In genomic region chr14:21711231-21711630, GRCm38 (mm10) we compare ENCODE assay signal across 24 mouse cellular contexts. TPM values are rescaled to one million over a fixed set of nuclear protein-coding genes. Genes with fewer than 3 reads are reported as not detected.
DNase-seq lines count a peak whose midpoint lies in the region; ATAC-seq and TF ChIP-seq lines count a peak whose summit lies in the region.
"Had no signal": no experiment of that assay in that cellular context is flagged by ENCODE, and none has a peak within 500 bp of the region (broad histone marks: within the 10 kb centered on the region; RNA-seq: fewer than 3 reads in every experiment).

No protein-coding gene starts in this region.

- ATAC-seq in embryonic facial prominence, embryonic 15.5 days (ENCODE audit: insufficient number of reproducible peaks, low FRiP score, low TSS enrichment, low read depth) = no peak
- ATAC-seq in limb, embryonic 14.5 days (ENCODE audit: low FRiP score, low read depth) = no peak
- ATAC-seq: CD4-positive, CD25-positive, alpha-beta regulatory T cell, adult 4 months; forebrain, embryonic 16.5 days; intestine, embryonic 16.5 days had no signal

- H3K4me2 ChIP-seq in embryonic facial prominence, embryonic 15.5 days (replicated peaks) = no peak overlapping the region
- no peak overlapping the region for H3K4me2 ChIP-seq in limb, embryonic 14.5 days (replicated peaks; ENCODE audit: low read depth, low read length, severe bottlenecking)
- H3K4me2 ChIP-seq: forebrain, embryonic 12.5 days; heart, embryonic 11.5 days; heart, embryonic 15.5 days; hindbrain, embryonic 14.5 days had no signal

- DNase-seq in 3T3-L1 (ENCODE audit: low read depth, low spot score) = peak; percentile 25
- peak; percentile 12 for DNase-seq in MN1 (ENCODE audit: low spot score)
- DNase-seq in limb, embryonic 14.5 days (ENCODE audit: low spot score) = peak; percentile 49
- no peak for DNase-seq in heart, postnatal 10 days
- DNase-seq in heart, adult 18-20 months = no peak
- DNase-seq in lung, postnatal 36 days = no peak
- DNase-seq: adrenal gland, postnatal 25 days; B cell, adult 2 months; cerebellum, adult 2 months; cerebellum, postnatal 10 days; gastrocnemius, postnatal 10 days; heart, adult 2 months had no signal

- H3K27me3 ChIP-seq in embryonic facial prominence, embryonic 15.5 days = no peaks in the 10 kb centered on the region
- no peaks in the 10 kb centered on the region for H3K27me3 ChIP-seq in limb, embryonic 14.5 days (ENCODE audit: control insufficient read depth, insufficient read depth, low read length)
- H3K27me3 ChIP-seq: heart, embryonic 15.5 days had no signal

- H3K4me3 ChIP-seq in embryonic facial prominence, embryonic 15.5 days (replicated peaks) = no peak overlapping the region
- no peak overlapping the region for H3K4me3 ChIP-seq in limb, embryonic 14.5 days (replicated peaks; ENCODE audit: low read length)
- H3K4me3 ChIP-seq: forebrain, embryonic 12.5 days; heart, adult 2 months; heart, embryonic 15.5 days; hindbrain, embryonic 10.5 days had no signal

- TF ChIP-seq POLR2A in limb, embryonic 14.5 days (IDR thresholded peaks at IDR 0.05; ENCODE audit: borderline replicate concordance, extremely low read depth, insufficient read depth, insufficient read length) = no peak

- H3K4me1 ChIP-seq in embryonic facial prominence, embryonic 15.5 days = peaks cover 48% of the 10 kb centered on the region
- H3K4me1 ChIP-seq in limb, embryonic 14.5 days (ENCODE audit: control insufficient read depth, insufficient read depth, low read length) = peaks cover 28% of the 10 kb centered on the region

- H3K9me3 ChIP-seq in embryonic facial prominence, embryonic 15.5 days (replicated peaks) = no peaks in the 10 kb centered on the region
- no peaks in the 10 kb centered on the region for H3K9me3 ChIP-seq in limb, embryonic 14.5 days (ENCODE audit: control insufficient read depth, low read length)
- H3K9me3 ChIP-seq: forebrain, embryonic 12.5 days; G1E; heart, embryonic 15.5 days; hindbrain, embryonic 10.5 days had no signal

- H3K27ac ChIP-seq in embryonic facial prominence, embryonic 15.5 days (replicated peaks) = peak overlapping the region; percentile 87
- peak overlapping the region; percentile 61; the same call in 1 of the 2 replicates for H3K27ac ChIP-seq in limb, embryonic 14.5 days (replicated peaks; ENCODE audit: low read depth, low read length)
- H3K27ac ChIP-seq: forebrain, embryonic 12.5 days; heart, adult 2 months; heart, embryonic 15.5 days; hindbrain, embryonic 10.5 days; hindbrain, embryonic 14.5 days had no signal

- H3K36me3 ChIP-seq in embryonic facial prominence, embryonic 15.5 days = no peaks in the 10 kb centered on the region
- no peaks in the 10 kb centered on the region for H3K36me3 ChIP-seq in limb, embryonic 14.5 days (ENCODE audit: control insufficient read depth, insufficient read depth, low read length)
- H3K36me3 ChIP-seq: forebrain, embryonic 12.5 days; G1E; heart, embryonic 15.5 days; hindbrain, embryonic 10.5 days had no signal

- intact Hi-C loops in heart, postnatal 10 days (cut with DNase I) = no loop called here

- no peak overlapping the region for H3K9ac ChIP-seq in embryonic facial prominence, embryonic 15.5 days
- no peak overlapping the region for H3K9ac ChIP-seq in limb, embryonic 14.5 days (ENCODE audit: low read depth, low read length, severe bottlenecking)
- H3K9ac ChIP-seq: forebrain, embryonic 12.5 days; heart, embryonic 15.5 days; hindbrain, embryonic 14.5 days had no signal

- 41% methylated on average over 2 of the region's 2 CpGs for WGBS in embryonic facial prominence, embryonic 15.5 days
- 45% methylated on average over 2 of the region's 2 CpGs for WGBS in limb, embryonic 14.5 days

RNA-seq across cellular contexts. Expression of gene Dupd1, which starts 3.1 kb away (rescaled TPM):
- 0.34 TPM in 1 of 2 replicates, not detected in the other for polyA plus RNA-seq in embryonic facial prominence, embryonic 15.5 days (2015; fragmentation: Nextera tagmentation; extraction: Ambion mirVana)
- polyA plus RNA-seq in limb, embryonic 14.5 days (2012; rRNA removed) = 0.47 and 0.50 TPM in 2 replicates
- 0.76 and 0.82 TPM in 2 replicates for polyA plus RNA-seq in limb, embryonic 14.5 days (2014; fragmentation: Nextera tagmentation; extraction: Ambion mirVana)
- total RNA-seq in heart, postnatal 10 days (2021) = under 1 TPM in 1 of 2 experiments, not detected in 1; 0.45 TPM
- total RNA-seq in heart, adult 18-20 months (2021) = under 1 TPM; 0.22 to 0.26 TPM
- total RNA-seq: G1E; heart, adult 2 months; heart, postnatal 25 days had no signal
- polyA plus RNA-seq: CD4-positive, CD25-positive, alpha-beta regulatory T cell, adult 4 months; cerebellum, adult 2 months; forebrain, embryonic 12.5 days; G1E; heart, embryonic 11.5 days; hindbrain, embryonic 14.5 days; intestine, embryonic 16.5 days had no signal

RNA-seq across cellular contexts. Expression of gene Samd8, which starts 39.1 kb away (rescaled TPM):
- 11.5 and 11.8 TPM in 2 replicates for polyA plus RNA-seq in embryonic facial prominence, embryonic 15.5 days (2015; fragmentation: Nextera tagmentation; extraction: Ambion mirVana)
- 11.4 and 15.1 TPM in 2 replicates for polyA plus RNA-seq in limb, embryonic 14.5 days (2012; rRNA removed)
- polyA plus RNA-seq in limb, embryonic 14.5 days (2014; fragmentation: Nextera tagmentation; extraction: Ambion mirVana) = 12.1 and 12.3 TPM in 2 replicates
- total RNA-seq in heart, postnatal 10 days (2021) = 10 to 100 TPM; 27.2 to 30.5 TPM
- total RNA-seq in heart, adult 18-20 months (2021) = 10 to 100 TPM; 30.7 to 33.5 TPM

RNA-seq across cellular contexts. Expression of gene Dusp13, which starts 39.8 kb away (rescaled TPM):
- 0.49 and 1.3 TPM in 2 replicates for polyA plus RNA-seq in embryonic facial prominence, embryonic 15.5 days (2015; fragmentation: Nextera tagmentation; extraction: Ambion mirVana)
- 1.5 TPM in 2 replicates for polyA plus RNA-seq in limb, embryonic 14.5 days (2012; rRNA removed)
- 0.55 TPM in 1 of 2 replicates, not detected in the other for polyA plus RNA-seq in limb, embryonic 14.5 days (2014; fragmentation: Nextera tagmentation; extraction: Ambion mirVana)
- total RNA-seq in heart, postnatal 10 days (2021) = under 1 TPM in 1 of 2 experiments, not detected in 1; 0.60 TPM
- total RNA-seq in heart, adult 18-20 months (2021) = 1 to 10 TPM in 1 of 2 experiments, under 1 TPM in 1; 0.59 to 1.5 TPM
- total RNA-seq: adrenal gland, postnatal 25 days had no signal
- polyA plus RNA-seq: CD4-positive, CD25-positive, alpha-beta regulatory T cell, adult 4 months; embryonic facial prominence, embryonic 11.5 days; forebrain, embryonic 12.5 days; forebrain, embryonic 16.5 days; G1E; heart, embryonic 11.5 days; heart, embryonic 15.5 days; hindbrain, embryonic 10.5 days; intestine, embryonic 16.5 days had no signal

Comparison
In these comparisons a context has a peak if more than half of its experiments do, and no peak if none do; other contexts are left out.
1. DNase-seq: peak in 3T3-L1 (single experiment), MN1 (single experiment) and limb, embryonic 14.5 days (single experiment); none in heart, postnatal 10 days (0 of 2), heart, adult 18-20 months (0 of 2) and lung, postnatal 36 days (single experiment).